Mouse (Mus musculus): Measurements from ENCODE around the gene Lck.

GRCm38 (mm10) chr4:129509650-129510049 lies 63.8 kb downstream of the Lck start:
- TF ChIP-seq CTCF (conservative IDR thresholded peaks at IDR 0.05 in 1 of 2, IDR thresholded peaks at IDR 0.05 in 1 of 2; ENCODE audit: low read depth in 2 of 2, low read length in 2 of 2) (no peak), CHD2 (IDR thresholded peaks at IDR 0.05; ENCODE audit: low read length) (no peak)
